Mouse (Mus musculus): Measurements from ENCODE around the gene Fat1. TPM values are rescaled to one million over a fixed set of nuclear protein-coding genes. Genes with fewer than 3 reads are reported as not detected.

Fat1 gene
- polyA plus RNA-seq (2012): 0.01 TPM in 1 of 2 replicates, not detected in the other

DNA sequence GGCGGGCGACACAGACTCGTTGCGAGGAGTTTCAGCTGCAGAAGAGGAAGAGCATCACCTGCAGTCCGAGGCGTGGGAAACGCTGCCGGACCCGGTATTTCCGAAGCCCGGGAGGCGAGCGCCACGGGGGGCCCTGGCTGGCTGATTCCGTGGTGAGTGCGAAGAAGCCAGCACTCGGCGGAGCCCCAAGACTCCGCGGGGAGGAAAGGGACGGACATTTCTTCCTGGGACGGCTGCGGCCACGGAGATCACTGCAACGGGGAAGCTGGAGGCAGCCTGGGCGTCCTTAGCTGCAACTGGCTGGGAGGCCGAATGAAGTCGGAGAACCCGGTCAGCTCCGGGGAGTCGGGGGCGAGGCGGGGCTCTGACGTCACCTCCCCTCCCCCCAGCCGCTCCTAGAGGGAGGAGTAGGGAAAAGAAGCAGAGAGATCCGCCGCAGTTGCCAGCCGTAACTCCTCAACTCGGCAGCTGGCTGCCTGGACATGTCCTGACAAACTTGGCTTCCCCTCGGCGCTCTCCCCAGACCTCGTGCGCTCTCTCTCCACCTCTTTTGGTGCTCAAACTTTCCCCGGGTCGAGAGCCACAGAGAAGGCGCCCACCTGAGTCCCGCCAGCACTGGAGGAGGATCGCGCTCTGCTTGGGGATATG is at the start of gene Fat1:
TSS of gene Fat1 (plus strand) at position 598 of the 648 bp plus-strand sequence.

DNA sequence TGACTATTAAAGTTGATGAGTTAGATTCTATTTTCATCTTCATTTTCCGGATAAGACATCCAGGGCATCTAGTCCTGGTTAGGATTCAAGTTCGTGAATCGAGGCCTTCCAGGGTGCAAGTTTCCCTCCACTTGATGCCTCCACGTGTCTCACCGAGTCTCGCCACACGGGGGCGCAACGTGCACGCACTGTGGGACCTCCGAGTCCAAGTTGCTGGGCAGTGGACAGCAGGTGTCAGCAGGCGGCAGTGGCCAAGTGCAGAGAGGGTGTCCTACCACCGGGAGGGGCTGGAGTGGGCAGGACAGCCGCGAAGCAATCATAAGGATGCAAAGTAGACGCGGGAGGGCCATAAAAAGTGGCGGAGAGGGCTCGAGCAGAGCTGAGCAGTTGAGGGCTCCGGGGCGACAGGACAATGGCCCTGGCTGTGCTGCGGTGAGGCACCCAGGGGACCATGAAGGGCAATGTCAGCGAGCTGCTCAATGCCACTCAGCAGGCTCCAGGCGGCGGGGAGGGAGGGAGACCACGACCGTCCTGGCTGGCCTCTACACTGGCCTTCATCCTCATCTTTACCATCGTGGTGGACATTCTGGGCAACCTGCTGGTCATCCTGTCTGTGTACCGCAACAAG is 133.6 kb downstream of the Fat1 start, which contains the start of gene Mtnr1a:
TSS of gene Mtnr1a (plus strand) at position 379 of the 628 bp plus-strand sequence.

Other genes with a start within 250 kb of the Fat1 start
- 0.03 TPM in 1 of 2 replicates, not detected in the other for gene Mtnr1a, start 133.7 kb downstream of the Fat1 start, polyA plus RNA-seq (2012)